Mouse (Mus musculus): ENCODE measurements around the gene Lrch4. TPM values are rescaled to one million over a fixed set of nuclear protein-coding genes. Genes with fewer than 3 reads are reported as not detected.

Gene Lrch4
- polyA plus RNA-seq, 1 experiment from 2014 or later = 39.2 TPM

GRCm38 (mm10) chr5:137633397-137634084, 4.6 kb downstream of the Lrch4 start:
- H3K4me1 ChIP-seq (ENCODE audit: control insufficient read depth, insufficient read depth, low read length) = peaks cover 27% of the 10 kb centered on the region
- H3K9me3 ChIP-seq (ENCODE audit: control insufficient read depth, low read depth, low read length) = no peaks in the 10 kb centered on the region
- no peak for ATAC-seq (ENCODE audit: insufficient number of reproducible peaks, insufficient read depth, low FRiP score, low read depth)
- H3K9ac ChIP-seq (replicated peaks; ENCODE audit: low read depth, low read length) = no peak overlapping the region
- H3K27ac ChIP-seq (ENCODE audit: low read length) = no peak overlapping the region
- peaks cover 52% of the 10 kb centered on the region for H3K36me3 ChIP-seq (ENCODE audit: control insufficient read depth, insufficient read depth, low read length)
- 78% methylated on average over 12 of the region's 12 CpGs for WGBS
- no peak overlapping the region for H3K4me3 ChIP-seq (ENCODE audit: low read depth, low read length)
- H3K27me3 ChIP-seq (ENCODE audit: control insufficient read depth, insufficient read depth, low read length) = no peaks in the 10 kb centered on the region
- no peak overlapping the region for H3K4me2 ChIP-seq (replicated peaks; ENCODE audit: low read depth, low read length)

- Histone ChIP-seq H3K27me3 (ENCODE audit: control insufficient read depth, insufficient read depth, low read length) (peaks cover 4% of the 10 kb centered on the region; the same call in 1 of the 2 replicates), H3K4me1 (ENCODE audit: control insufficient read depth, insufficient read depth, low read length) (no peaks in the 10 kb centered on the region), H3K36me3 (ENCODE audit: control insufficient read depth, insufficient read depth, low read length) (peaks cover 69% of the 10 kb centered on the region), H3K4me2 (replicated peaks; ENCODE audit: low read depth, low read length) (no peak overlapping the region), H3K9ac (replicated peaks; ENCODE audit: low read depth, low read length) (no peak overlapping the region), H3K4me3 (ENCODE audit: low read depth, low read length) (no peak overlapping the region), H3K27ac (ENCODE audit: low read length) (no peak overlapping the region), H3K9me3 (ENCODE audit: control insufficient read depth, low read depth, low read length) (no peaks in the 10 kb centered on the region)
- ATAC-seq (ENCODE audit: insufficient number of reproducible peaks, insufficient read depth, low FRiP score, low read depth) = no peak
- 78% methylated on average over 7 of the region's 7 CpGs for WGBS
Measured at GRCm38 (mm10) chr5:137639472-137639871, 10.6 kb downstream of the Lrch4 start.

GRCm38 (mm10) chr5:137641054-137641453, 12.1 kb downstream of the Lrch4 start, which contains the start of gene Sap25:
Gene Sap25 (plus strand): TSS chr5:137641334.
- Histone ChIP-seq H3K36me3 (ENCODE audit: control insufficient read depth, insufficient read depth, low read length) (peaks cover 59% of the 10 kb centered on the region), H3K27ac (ENCODE audit: low read length) (no peak within 1 kb of the TSS), H3K4me3 (ENCODE audit: low read depth, low read length) (no peak within 1 kb of the TSS), H3K4me1 (ENCODE audit: control insufficient read depth, insufficient read depth, low read length) (0 out of 2 replicates have a peak, but pooled peaks cover 2% of the 10 kb centered on the region), H3K9ac (replicated peaks; ENCODE audit: low read depth, low read length) (no peak within 1 kb of the TSS), H3K27me3 (ENCODE audit: control insufficient read depth, insufficient read depth, low read length) (peaks cover 8% of the 10 kb centered on the region; the same call in 1 of the 2 replicates), H3K4me2 (replicated peaks; ENCODE audit: low read depth, low read length) (no peak within 1 kb of the TSS), H3K9me3 (ENCODE audit: control insufficient read depth, low read depth, low read length) (no peaks in the 10 kb centered on the region)
- no peak for ATAC-seq (ENCODE audit: insufficient number of reproducible peaks, insufficient read depth, low FRiP score, low read depth)
- WGBS = 85% methylated on average over 19 of the region's 19 CpGs

GRCm38 (mm10) chr5:137642886-137643285, 14.0 kb downstream of the Lrch4 start:
- Histone ChIP-seq H3K4me3 (ENCODE audit: low read depth, low read length) (no peak overlapping the region), H3K4me1 (ENCODE audit: control insufficient read depth, insufficient read depth, low read length) (0 out of 2 replicates have a peak, but pooled peaks cover 2% of the 10 kb centered on the region), H3K4me2 (replicated peaks; ENCODE audit: low read depth, low read length) (no peak overlapping the region), H3K36me3 (ENCODE audit: control insufficient read depth, insufficient read depth, low read length) (peaks cover 40% of the 10 kb centered on the region), H3K9me3 (ENCODE audit: control insufficient read depth, low read depth, low read length) (no peaks in the 10 kb centered on the region), H3K27ac (ENCODE audit: low read length) (no peak overlapping the region), H3K9ac (replicated peaks; ENCODE audit: low read depth, low read length) (no peak overlapping the region), H3K27me3 (ENCODE audit: control insufficient read depth, insufficient read depth, low read length) (peaks cover 8% of the 10 kb centered on the region; the same call in 1 of the 2 replicates)
- no peak for ATAC-seq (ENCODE audit: insufficient number of reproducible peaks, insufficient read depth, low FRiP score, low read depth)
- WGBS = 39% methylated on average over 4 of the region's 4 CpGs

GRCm38 (mm10) chr5:137644484-137644883, 15.6 kb downstream of the Lrch4 start:
- Histone ChIP-seq H3K4me3 (ENCODE audit: low read depth, low read length) (no peak overlapping the region), H3K4me2 (replicated peaks; ENCODE audit: low read depth, low read length) (no peak overlapping the region), H3K27me3 (ENCODE audit: control insufficient read depth, insufficient read depth, low read length) (peaks cover 8% of the 10 kb centered on the region; the same call in 1 of the 2 replicates), H3K4me1 (ENCODE audit: control insufficient read depth, insufficient read depth, low read length) (peaks cover 11% of the 10 kb centered on the region; the same call in 1 of the 2 replicates), H3K36me3 (ENCODE audit: control insufficient read depth, insufficient read depth, low read length) (peaks cover 24% of the 10 kb centered on the region), H3K9ac (replicated peaks; ENCODE audit: low read depth, low read length) (no peak overlapping the region), H3K27ac (ENCODE audit: low read length) (no peak overlapping the region), H3K9me3 (ENCODE audit: control insufficient read depth, low read depth, low read length) (no peaks in the 10 kb centered on the region)
- WGBS = 50% methylated on average over 19 of the region's 19 CpGs
- ATAC-seq (ENCODE audit: insufficient number of reproducible peaks, insufficient read depth, low FRiP score, low read depth) = no peak

- WGBS = 5% methylated on average over 44 of the region's 44 CpGs
Measured at GRCm38 (mm10) chr5:137645091-137645651, 16.2 kb downstream of the Lrch4 start.

GRCm38 (mm10) chr5:137645652-137646091, 16.8 kb downstream of the Lrch4 start, which contains the start of gene Irs3:
Gene Irs3 (minus strand): TSS chr5:137645714.
- WGBS = 22% methylated on average over 11 of the region's 11 CpGs

More at GRCm38 (mm10) chr5:137645091-137645651, 16.2 kb downstream of the Lrch4 start:
- peak overlapping the region; percentile 45 for H3K4me2 ChIP-seq (replicated peaks; ENCODE audit: low read depth, low read length)
- H3K4me3 ChIP-seq (ENCODE audit: low read depth, low read length) = peak overlapping the region; percentile 14
- peaks cover 17% of the 10 kb centered on the region for H3K4me1 ChIP-seq (ENCODE audit: control insufficient read depth, insufficient read depth, low read length)
- H3K9me3 ChIP-seq (ENCODE audit: control insufficient read depth, low read depth, low read length) = no peaks in the 10 kb centered on the region
- ATAC-seq (ENCODE audit: insufficient number of reproducible peaks, insufficient read depth, low FRiP score, low read depth) = no peak
- no peak overlapping the region for H3K9ac ChIP-seq (replicated peaks; ENCODE audit: low read depth, low read length)
- peaks cover 20% of the 10 kb centered on the region for H3K36me3 ChIP-seq (ENCODE audit: control insufficient read depth, insufficient read depth, low read length)
- H3K27ac ChIP-seq (ENCODE audit: low read length) = no peak overlapping the region
- peaks cover 8% of the 10 kb centered on the region; the same call in 1 of the 2 replicates for H3K27me3 ChIP-seq (ENCODE audit: control insufficient read depth, insufficient read depth, low read length)

GRCm38 (mm10) chr5:137647827-137648601, 19.1 kb downstream of the Lrch4 start:
- Histone ChIP-seq H3K27ac (ENCODE audit: low read length) (no peak overlapping the region), H3K4me2 (replicated peaks; ENCODE audit: low read depth, low read length) (no peak overlapping the region), H3K27me3 (ENCODE audit: control insufficient read depth, insufficient read depth, low read length) (peaks cover 8% of the 10 kb centered on the region; the same call in 1 of the 2 replicates), H3K9ac (replicated peaks; ENCODE audit: low read depth, low read length) (no peak overlapping the region), H3K4me3 (ENCODE audit: low read depth, low read length) (no peak overlapping the region), H3K36me3 (ENCODE audit: control insufficient read depth, insufficient read depth, low read length) (peaks cover 5% of the 10 kb centered on the region; the same call in 1 of the 2 replicates), H3K9me3 (ENCODE audit: control insufficient read depth, low read depth, low read length) (no peaks in the 10 kb centered on the region), H3K4me1 (ENCODE audit: control insufficient read depth, insufficient read depth, low read length) (peaks cover 18% of the 10 kb centered on the region)
- ATAC-seq (ENCODE audit: insufficient number of reproducible peaks, insufficient read depth, low FRiP score, low read depth) = no peak
- WGBS = 43% methylated on average over 9 of the region's 9 CpGs

More at GRCm38 (mm10) chr5:137645652-137646091, 16.8 kb downstream of the Lrch4 start, which contains the start of gene Irs3:
- Histone ChIP-seq H3K27me3 (ENCODE audit: control insufficient read depth, insufficient read depth, low read length) (peaks cover 8% of the 10 kb centered on the region; the same call in 1 of the 2 replicates), H3K4me3 (ENCODE audit: low read depth, low read length) (peak within 1 kb of the TSS; percentile 14), H3K27ac (ENCODE audit: low read length) (no peak within 1 kb of the TSS), H3K4me2 (replicated peaks; ENCODE audit: low read depth, low read length) (peak within 1 kb of the TSS; percentile 45), H3K9ac (replicated peaks; ENCODE audit: low read depth, low read length) (no peak within 1 kb of the TSS), H3K9me3 (ENCODE audit: control insufficient read depth, low read depth, low read length) (no peaks in the 10 kb centered on the region), H3K4me1 (ENCODE audit: control insufficient read depth, insufficient read depth, low read length) (peaks cover 18% of the 10 kb centered on the region), H3K36me3 (ENCODE audit: control insufficient read depth, insufficient read depth, low read length) (peaks cover 17% of the 10 kb centered on the region)
- ATAC-seq (ENCODE audit: insufficient number of reproducible peaks, insufficient read depth, low FRiP score, low read depth) = no peak
